Mouse (Mus musculus) embryonic facial prominence, embryonic 10.5 days (tissue): ENCODE data around the gene Vmn1r181. TPM values are rescaled to one million over a fixed set of nuclear protein-coding genes. Genes with fewer than 3 reads are reported as not detected.
"Not testable (repeated sequence)": the region's sequence is repeated elsewhere in the genome, so short reads cannot be mapped to it uniquely, and the experiment has no call there.

Source experiments
- DNase-seq: peaks from one replicate; pipeline ENCODE4 v3.0.0-alpha.2; 2017; ENCODE audit warnings: low spot score
- H3K27ac ChIP-seq: fragments of 300-500 bp; sonication (generic); replicated peaks from 2 replicates; pipeline ENCODE4 v1.5.1; 2016; ENCODE audit warnings: mild to moderate bottlenecking
- H3K27me3 ChIP-seq: fragments of 300-500 bp; sonication (generic); replicated peaks from 2 replicates; pipeline ENCODE4 v1.6.1; 2016; ENCODE audit warnings: low read depth, mild to moderate bottlenecking; ENCODE audit not compliant: poor library complexity, severe bottlenecking
- H3K36me3 ChIP-seq: fragments of 300-500 bp; sonication (generic); replicated peaks from 2 replicates; pipeline ENCODE4 v1.6.1; 2016; ENCODE audit warnings: mild to moderate bottlenecking, moderate library complexity
- H3K4me1 ChIP-seq: fragments of 300-500 bp; sonication (generic); 2 replicates; pipeline ENCODE4 v1.6.1; 2016
- H3K4me3 ChIP-seq: fragments of 300-500 bp; sonication (generic); 2 replicates; pipeline ENCODE4 v1.5.1; 2016; ENCODE audit warnings: mild to moderate bottlenecking, moderate library complexity
- H3K9me3 ChIP-seq: fragments of 300-500 bp; sonication (generic); 2 replicates; pipeline ENCODE4 v1.6.1; 2016; ENCODE audit warnings: mild to moderate bottlenecking
- WGBS: fragments of 180-500 bp; shearing (Covaris S2); methylation state at CpG from one replicate; pipeline ENCODE4 v1.1.7; 2016; 5-methylcytosine and 5-hydroxymethylcytosine counted together
- polyA plus RNA-seq: library from polyadenylated mRNA; unstranded; fragments of >200 nt; fragmentation: Nextera tagmentation; extraction: Ambion mirVana; gene quantifications from 2 replicates; pipeline ENCODE4 v1.2.1, GENCODE M21; 2016

Vmn1r181 gene
- not detected in 2 replicates for polyA plus RNA-seq

DNA sequence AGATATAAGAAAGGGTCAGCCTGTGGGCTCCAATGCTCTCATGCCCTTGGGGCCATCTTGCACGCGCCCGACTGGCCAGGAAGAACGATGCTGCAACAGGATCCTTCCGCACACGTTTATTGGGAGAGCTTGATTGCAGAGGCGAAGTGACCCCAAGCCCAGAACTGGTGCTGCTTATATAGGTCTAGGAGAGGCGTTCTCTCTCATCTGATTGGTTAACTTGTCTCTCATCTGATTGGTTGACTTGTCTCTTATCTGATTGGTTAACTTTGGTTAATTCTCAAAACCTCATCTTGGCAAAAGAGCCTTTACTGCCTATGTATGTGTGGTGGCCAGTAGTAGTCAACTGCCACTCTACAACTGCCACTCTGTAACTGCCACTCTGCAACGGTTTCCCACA lies at the start of gene Vmn1r181:
Vmn1r181 (plus strand) TSS at position 301 of the 400 bp plus-strand sequence.
- 89% methylated on average over 9 of the region's 9 CpGs for WGBS

DNA sequence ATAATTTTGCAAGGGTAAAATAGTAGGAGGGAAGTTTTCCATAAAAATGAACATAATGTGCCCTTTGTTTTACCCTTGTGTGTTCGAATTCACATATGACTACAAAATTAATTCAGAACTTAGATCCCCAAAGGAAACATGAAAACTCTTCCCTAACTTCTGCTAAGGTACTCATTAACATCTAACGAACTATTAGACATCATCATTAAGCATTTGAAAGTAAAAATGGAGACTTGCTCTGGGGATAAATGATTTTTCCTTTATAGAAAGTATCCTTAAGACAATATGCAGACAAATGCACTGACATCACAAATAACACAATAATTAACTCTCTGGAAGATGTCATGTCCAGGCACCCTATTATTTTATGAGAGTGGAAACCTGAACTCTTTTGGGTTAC lies 47.7 kb upstream of the Vmn1r181 start, which contains the start of gene Vmn1r179:
Vmn1r179 (plus strand) TSS at position 301 of the 400 bp plus-strand sequence.
- DNase-seq = no peak
- Histone ChIP-seq H3K4me3 (no peak within 1 kb of the TSS), H3K36me3 (no peaks in the 10 kb centered on the region), H3K4me1 (no peaks in the 10 kb centered on the region), H3K9me3 (peaks cover 34% of the 10 kb centered on the region; the same call in 1 of the 2 replicates), H3K27ac (no peak within 1 kb of the TSS), H3K27me3 (no peaks in the 10 kb centered on the region)
- 56% methylated on average over 2 of the region's 2 CpGs for WGBS

More for the DNA sequence above, at the start of gene Vmn1r181:
- not testable (repeated sequence) for H3K27ac ChIP-seq, H3K36me3 ChIP-seq, H3K4me1 ChIP-seq, H3K4me3 ChIP-seq, H3K27me3 ChIP-seq, DNase-seq
- H3K9me3 ChIP-seq = peaks cover 67% of the 10 kb centered on the region

GRCm38 (mm10) chr7:23950332-23950731 lies 24.1 kb upstream of the Vmn1r181 start, which contains the start of gene Vmn1r180:
Gene Vmn1r180, plus strand, starts transcription at chr7:23950632.
- Histone ChIP-seq H3K4me1 (no peaks in the 10 kb centered on the region), H3K4me3 (no peak within 1 kb of the TSS), H3K9me3 (peaks cover 23% of the 10 kb centered on the region; the same call in 1 of the 2 replicates), H3K36me3 (no peaks in the 10 kb centered on the region), H3K27me3 (no peaks in the 10 kb centered on the region), H3K27ac (no peak within 1 kb of the TSS)
- no peak for DNase-seq

DNA sequence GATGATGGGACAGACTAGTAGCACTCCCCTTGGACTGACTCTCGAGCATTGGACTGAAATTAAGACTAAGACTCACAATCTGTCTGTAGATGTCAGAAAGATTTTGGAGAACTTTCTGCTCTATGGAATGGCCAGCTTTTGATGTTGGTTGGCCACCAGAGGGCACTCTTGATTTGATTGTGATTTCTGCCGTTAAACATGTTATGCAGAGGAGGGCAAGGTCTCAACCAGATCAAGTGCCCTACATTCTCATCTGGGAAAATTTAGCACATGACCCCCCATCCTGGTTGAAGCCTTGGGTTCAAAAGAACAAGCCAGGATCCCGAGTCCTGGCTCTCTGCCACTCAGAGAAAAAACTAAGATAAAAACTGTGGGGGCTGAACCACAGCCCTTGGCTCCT lies 6.4 kb upstream of the Vmn1r181 start:
- H3K27me3 ChIP-seq, H3K4me1 ChIP-seq, DNase-seq, H3K4me3 ChIP-seq, H3K36me3 ChIP-seq, H3K27ac ChIP-seq: not testable (repeated sequence)
- WGBS = 64% methylated on average over 3 of the region's 3 CpGs
- peaks cover 67% of the 10 kb centered on the region for H3K9me3 ChIP-seq

DNA sequence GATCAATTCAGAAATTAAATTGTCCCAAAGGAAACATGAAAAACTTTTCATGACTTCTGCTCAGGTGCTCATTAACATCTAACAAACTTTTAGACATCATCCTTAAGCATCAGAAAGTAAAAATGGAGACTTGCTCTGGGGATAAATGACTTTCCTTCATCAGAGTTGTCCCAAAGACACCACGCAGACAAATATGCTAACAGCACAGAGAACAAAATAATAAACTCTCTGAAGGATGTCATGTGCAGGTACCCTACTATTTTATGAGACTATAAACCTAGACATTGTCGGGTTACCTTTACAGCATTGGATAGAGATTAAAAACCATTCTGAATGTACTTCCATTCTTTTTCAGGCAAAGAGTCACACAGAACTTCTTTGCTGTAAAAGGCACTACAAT lies 27.0 kb downstream of the Vmn1r181 start, which contains the start of gene V1rd19:
V1rd19 (plus strand) TSS at position 301 of the 400 bp plus-strand sequence.
- H3K4me3 ChIP-seq = no peak within 1 kb of the TSS
- H3K4me1 ChIP-seq = no peaks in the 10 kb centered on the region
- WGBS = 67% methylated on average over 2 of the region's 2 CpGs

More for the DNA sequence above, 27.0 kb downstream of the Vmn1r181 start, which contains the start of gene V1rd19:
- Histone ChIP-seq H3K27me3 (no peaks in the 10 kb centered on the region), H3K9me3 (peaks cover 39% of the 10 kb centered on the region), H3K36me3 (no peaks in the 10 kb centered on the region), H3K27ac (no peak within 1 kb of the TSS)
- DNase-seq = no peak

Other genes starting within 250 kb of the Vmn1r181 start
- gene Vmn1r174, start 222.3 kb upstream of the Vmn1r181 start, polyA plus RNA-seq = not detected in 2 replicates
- not detected in 2 replicates for gene Vmn1r175, start 164.0 kb upstream of the Vmn1r181 start, polyA plus RNA-seq
- gene Vmn1r176, start 137.2 kb upstream of the Vmn1r181 start, polyA plus RNA-seq = not detected in 2 replicates
- not detected in 2 replicates for gene Vmn1r177, start 108.2 kb upstream of the Vmn1r181 start, polyA plus RNA-seq
- not detected in 2 replicates for gene Vmn1r178, start 82.6 kb upstream of the Vmn1r181 start, polyA plus RNA-seq
- gene Vmn1r179, start 47.6 kb upstream of the Vmn1r181 start, polyA plus RNA-seq = not detected in 2 replicates
- not detected in 2 replicates for gene Vmn1r180, start 24.0 kb upstream of the Vmn1r181 start, polyA plus RNA-seq
- not detected in 2 replicates for gene V1rd19, start 27.1 kb downstream of the Vmn1r181 start, polyA plus RNA-seq
- gene Vmn1r183, start 78.6 kb downstream of the Vmn1r181 start, polyA plus RNA-seq = not detected in 2 replicates
- 28.9 and 30.0 TPM in 2 replicates for gene Zfp180, start 107.3 kb downstream of the Vmn1r181 start, polyA plus RNA-seq
- gene Zfp112, start 137.7 kb downstream of the Vmn1r181 start, polyA plus RNA-seq = 3.2 and 4.7 TPM in 2 replicates
- gene Zfp235, start 159.6 kb downstream of the Vmn1r181 start, polyA plus RNA-seq = 15.3 and 15.7 TPM in 2 replicates
- 4.8 and 5.2 TPM in 2 replicates for gene Zfp114, start 200.4 kb downstream of the Vmn1r181 start, polyA plus RNA-seq
- gene Zfp111, start 236.8 kb downstream of the Vmn1r181 start, polyA plus RNA-seq = 10.7 and 11.1 TPM in 2 replicates